Mouse (Mus musculus) testis, postnatal 10 days (tissue): ENCODE measurements at regions not wholly inside any gene's neighbourhood (a gene's known extent, or its start where the extent isn't known, plus 50 kb on each side); places are given as distances from the start of the nearest gene placed in this dataset.

Experiments
- DNase-seq: peaks from one replicate; pipeline ENCODE4 v3.0.0; 2021; ENCODE audit warnings: low spot score

- DNase-seq, result no peak
These were observed 271.5 kb downstream of the Matn1 start for GRCm38 (mm10) chr4:131215682-131216081.

- no peak for DNase-seq
These were observed 272.2 kb downstream of the Matn1 start for GRCm38 (mm10) chr4:131216361-131216760.

- no peak for DNase-seq
These were observed 272.9 kb downstream of the Matn1 start for GRCm38 (mm10) chr4:131217083-131217482.

- no peak for DNase-seq
These were observed 273.5 kb downstream of the Matn1 start for GRCm38 (mm10) chr4:131217571-131218155.

- DNase-seq, result no peak
These were observed 276.8 kb downstream of the Matn1 start for GRCm38 (mm10) chr4:131220966-131221365.

- no peak for DNase-seq
These were observed 286.2 kb downstream of the Matn1 start for GRCm38 (mm10) chr4:131230361-131230760.

GRCm38 (mm10) chr4:131236611-131237031 is 292.4 kb downstream of the Matn1 start:
- no peak for DNase-seq

- no peak for DNase-seq
These were observed 294.4 kb downstream of the Matn1 start for GRCm38 (mm10) chr4:131238591-131238990.

- no peak for DNase-seq
These were observed 294.9 kb downstream of the Matn1 start for GRCm38 (mm10) chr4:131239132-131239531.

GRCm38 (mm10) chr4:131240457-131240856 is 296.3 kb downstream of the Matn1 start:
- no peak for DNase-seq

- DNase-seq, result no peak
These were observed 298.1 kb downstream of the Matn1 start for GRCm38 (mm10) chr4:131242250-131242649.

- no peak for DNase-seq
These were observed 299.7 kb downstream of the Matn1 start for GRCm38 (mm10) chr4:131243744-131244387.

GRCm38 (mm10) chr4:131252602-131253442 is 308.6 kb downstream of the Matn1 start:
- DNase-seq, result peak; percentile 85

- DNase-seq, result no peak
These were observed 309.2 kb downstream of the Matn1 start for GRCm38 (mm10) chr4:131253443-131253817.

GRCm38 (mm10) chr4:131254243-131254642 is 310.1 kb downstream of the Matn1 start:
- no peak for DNase-seq

- no peak for DNase-seq
These were observed 310.5 kb downstream of the Matn1 start for GRCm38 (mm10) chr4:131254691-131255090.

- DNase-seq, result no peak
These were observed 317.1 kb downstream of the Matn1 start for GRCm38 (mm10) chr4:131261236-131261635.

- DNase-seq, result no peak
These were observed 318.7 kb downstream of the Matn1 start for GRCm38 (mm10) chr4:131262909-131263308.

- no peak for DNase-seq
These were observed 322.6 kb downstream of the Matn1 start for GRCm38 (mm10) chr4:131266764-131267163.

- peak; percentile 85 for DNase-seq
These were observed 323.6 kb downstream of the Matn1 start for GRCm38 (mm10) chr4:131267760-131268159.

- DNase-seq, result peak; percentile 75
These were observed 326.0 kb downstream of the Matn1 start for GRCm38 (mm10) chr4:131270192-131270591.

GRCm38 (mm10) chr4:131272060-131272459 is 327.9 kb downstream of the Matn1 start:
- no peak for DNase-seq

GRCm38 (mm10) chr4:131293560-131293959 is 349.4 kb downstream of the Matn1 start:
- DNase-seq, result no peak
